13 mouse cellular contexts compared by ENCODE assay signal in genomic region chr2:80621921-80622320, GRCm38 (mm10).
"Had no signal": no experiment of that assay in that cellular context is flagged by ENCODE, and none has a peak within 500 bp of the region (broad histone marks: within the 10 kb centered on the region; RNA-seq: fewer than 3 reads in every experiment).

No protein-coding gene starts in this region.

- H3K27me3 ChIP-seq: liver, embryonic 15.5 days; lung, embryonic 15.5 days; midbrain, embryonic 12.5 days; neural tube, embryonic 15.5 days had no signal

- H3K4me3 ChIP-seq: left cerebral cortex, adult 2 months; limb, embryonic 10.5 days; liver, embryonic 15.5 days; lung, embryonic 15.5 days; midbrain, embryonic 12.5 days; myocyte; neural tube, embryonic 15.5 days had no signal

- H3K27ac ChIP-seq: limb, embryonic 10.5 days; liver, embryonic 15.5 days; lung, embryonic 15.5 days; midbrain, embryonic 12.5 days; neural tube, embryonic 15.5 days had no signal

- H3K9me3 ChIP-seq: limb, embryonic 10.5 days; liver, embryonic 15.5 days; lung, embryonic 15.5 days; midbrain, embryonic 12.5 days had no signal

- DNase-seq: kidney, postnatal 10 days; kidney, postnatal 4 days; lung, postnatal 14 days; right cerebral cortex, adult 18-20 months; right cerebral cortex, postnatal 25 days; thymus, postnatal 36 days had no signal
